Mouse (Mus musculus) brown adipose tissue, adult 24 weeks (tissue): ENCODE measurements around the gene Tjp1. TPM values are rescaled to one million over a fixed set of nuclear protein-coding genes. Genes with fewer than 3 reads are reported as not detected.

Source experiments
- H3K27ac ChIP-seq: fragments of 200-500 bp; replicated peaks from 2 replicates; pipeline ENCODE4 v1.5.1; 2012; ENCODE audit warnings: low read depth, mild to moderate bottlenecking, low read length
- H3K4me1 ChIP-seq: fragments of 200-500 bp; 2 replicates; pipeline ENCODE4 v1.6.1; 2012; ENCODE audit warnings: low read length, mixed read lengths; ENCODE audit not compliant: control insufficient read depth, insufficient read depth, insufficient read length
- H3K4me3 ChIP-seq: fragments of 200-500 bp; 2 replicates; pipeline ENCODE4 v1.5.1; 2012; ENCODE audit warnings: low read depth, mild to moderate bottlenecking, low read length, moderate library complexity; ENCODE audit not compliant: insufficient read depth
- polyA plus RNA-seq: library from polyadenylated mRNA; stranded (reverse); fragments of >200 nt; gene quantifications from 2 replicates; pipeline ENCODE4 v1.2.4, GENCODE M21; 2012; ENCODE audit not compliant: missing spikeins, insufficient read depth, insufficient read length

The Tjp1 gene
- polyA plus RNA-seq, 1 experiment = 19.3 TPM

DNA sequence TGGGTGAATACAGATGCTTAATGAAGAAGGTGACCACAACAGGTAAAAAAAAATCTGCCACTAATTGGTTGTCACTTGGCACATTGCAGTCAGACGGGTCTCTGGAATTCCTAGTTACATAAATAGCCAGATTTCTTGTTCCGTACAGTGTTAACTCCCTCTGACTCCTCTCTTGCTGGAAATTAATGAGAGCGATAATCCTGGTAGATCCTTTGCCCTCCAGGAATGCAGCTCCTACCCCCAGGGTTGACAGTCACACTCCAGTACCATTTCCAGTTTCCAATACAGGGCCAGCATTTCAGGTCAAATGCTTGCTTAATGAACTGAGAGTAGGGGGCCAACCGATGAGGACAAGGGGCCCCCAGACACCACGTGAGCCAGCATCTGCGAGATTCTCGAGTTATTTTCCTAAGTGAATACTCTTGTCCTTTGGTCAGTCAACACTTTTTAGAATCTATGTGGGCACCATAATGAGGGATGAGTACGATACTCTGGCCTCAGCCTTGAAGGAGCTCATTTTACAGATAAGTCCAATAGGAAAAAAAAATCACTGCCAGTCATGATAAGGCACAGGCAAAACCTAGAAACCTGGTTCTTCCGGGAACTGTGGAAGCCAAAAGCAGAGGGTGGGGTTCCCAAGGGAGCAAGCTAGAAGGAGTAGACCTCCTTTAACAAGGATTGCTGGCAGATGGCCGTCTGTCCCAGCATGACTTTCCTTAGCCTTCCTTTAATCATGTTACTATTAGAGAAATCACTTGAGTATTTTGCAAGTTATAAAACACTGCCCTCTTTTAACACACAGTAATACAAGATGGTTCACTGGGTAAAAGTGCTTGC, 24.9 kb downstream of the Tjp1 start:
- Histone ChIP-seq H3K4me1 (no peaks in the 10 kb centered on the region), H3K4me3 (no peak overlapping the region)

DNA sequence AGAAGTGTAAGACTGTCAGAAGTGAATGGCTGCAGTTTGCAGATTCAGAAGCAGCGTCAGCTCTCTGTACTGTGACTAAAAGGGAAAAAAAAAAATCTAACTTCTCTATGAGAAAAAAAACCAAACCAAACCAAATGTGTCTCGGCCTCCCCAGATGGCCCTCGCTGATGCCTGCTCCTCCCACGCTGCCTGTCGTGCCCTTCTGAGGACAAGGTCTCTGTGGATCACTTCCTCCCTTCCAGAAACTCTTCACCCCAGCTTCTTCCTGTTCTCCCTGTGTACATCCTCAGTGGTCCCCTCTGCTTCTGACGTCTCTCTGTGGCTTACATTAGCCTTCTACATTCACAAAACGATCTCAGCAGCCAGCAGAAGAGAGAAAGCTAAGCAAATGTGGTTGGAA, 26.8 kb downstream of the Tjp1 start:
- Histone ChIP-seq H3K4me3 (no peak overlapping the region), H3K27ac (no peak overlapping the region), H3K4me1 (no peaks in the 10 kb centered on the region)

More for the DNA sequence above, 24.9 kb downstream of the Tjp1 start:
- H3K27ac ChIP-seq = no peak overlapping the region

DNA sequence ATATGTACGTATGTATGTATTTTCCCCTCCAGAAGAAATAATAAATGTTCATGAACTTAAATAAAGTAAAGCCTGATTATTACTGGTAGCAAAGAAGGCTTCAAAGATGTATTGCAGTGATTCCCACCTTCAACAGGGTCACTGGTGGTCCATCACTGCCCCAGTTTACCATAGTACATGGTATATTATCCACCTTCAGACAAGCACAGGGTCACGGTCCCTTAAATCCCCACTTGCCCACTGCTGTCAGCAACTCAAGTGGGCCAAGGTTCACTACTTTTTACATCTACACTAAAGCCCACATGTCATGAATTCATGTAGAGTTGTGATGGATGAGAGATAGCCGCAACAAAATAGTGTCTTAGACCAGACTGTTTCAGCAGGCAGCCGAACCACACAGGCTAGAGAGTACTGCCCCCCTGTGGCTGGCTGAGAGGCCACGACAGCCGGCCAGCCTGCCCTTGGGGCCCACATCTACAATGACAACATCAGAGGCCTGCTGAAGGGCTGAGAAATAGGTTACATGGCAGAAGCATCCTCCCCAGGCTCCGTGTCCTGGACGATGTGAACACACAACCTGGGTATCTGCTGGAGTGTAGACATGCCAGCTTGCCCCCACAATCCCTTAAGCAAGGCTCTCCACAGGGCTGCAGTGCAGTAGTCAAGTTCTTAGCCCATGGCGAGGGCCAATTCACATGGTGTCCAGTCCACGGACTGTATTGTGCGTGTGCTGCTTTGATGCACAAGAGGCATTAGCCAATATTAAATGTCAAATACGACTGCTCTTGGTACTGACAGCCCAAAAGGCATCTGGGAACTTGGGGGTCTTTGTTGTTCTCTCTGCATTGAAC, 29.6 kb downstream of the Tjp1 start:
- Histone ChIP-seq H3K27ac (no peak overlapping the region), H3K4me1 (no peaks in the 10 kb centered on the region), H3K4me3 (no peak overlapping the region)

DNA sequence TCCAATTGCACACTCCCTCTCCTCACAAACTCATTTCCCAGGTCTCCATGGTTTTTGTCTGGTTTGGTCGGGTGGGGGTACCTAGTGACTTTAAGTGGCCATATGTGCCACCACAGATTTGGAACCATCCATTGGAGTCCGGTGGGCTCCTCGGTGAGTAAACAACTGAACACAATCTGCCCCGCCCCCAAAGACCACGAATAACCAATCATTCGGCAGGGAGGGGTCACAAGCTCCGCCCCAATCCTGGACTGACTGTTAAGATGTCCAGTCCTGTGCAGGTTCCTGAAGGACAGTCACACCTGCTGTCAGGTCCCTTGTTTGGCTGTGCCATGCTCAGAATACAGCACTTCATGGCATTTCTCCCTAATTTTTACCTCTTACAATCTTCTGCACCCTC, 37.1 kb downstream of the Tjp1 start:
- Histone ChIP-seq H3K4me3 (no peak overlapping the region), H3K4me1 (peaks cover 6% of the 10 kb centered on the region; the same call in 1 of the 2 replicates)

DNA sequence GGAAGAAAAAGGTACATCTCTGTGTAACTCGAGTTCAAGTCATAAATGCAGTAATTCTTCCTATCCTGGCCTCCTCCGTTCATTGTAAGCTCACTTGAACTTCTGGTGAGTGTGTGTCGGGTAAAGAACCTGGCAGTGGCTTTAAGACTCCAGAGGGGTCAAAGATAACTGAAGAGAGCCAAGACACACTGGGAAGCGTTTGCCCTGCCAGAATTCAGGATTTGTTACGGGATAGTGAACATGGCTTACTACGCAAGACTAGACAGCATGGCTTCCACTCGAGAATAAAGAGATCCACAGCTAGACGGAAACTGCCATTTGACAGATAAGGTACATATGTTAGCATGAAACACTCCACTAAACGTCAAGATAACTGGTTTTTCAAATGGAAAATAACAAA, 37.8 kb downstream of the Tjp1 start:
- Histone ChIP-seq H3K4me3 (no peak overlapping the region), H3K27ac (no peak overlapping the region), H3K4me1 (peaks cover 6% of the 10 kb centered on the region; the same call in 1 of the 2 replicates)

More for the DNA sequence above, 37.1 kb downstream of the Tjp1 start:
- no peak overlapping the region for H3K27ac ChIP-seq

DNA sequence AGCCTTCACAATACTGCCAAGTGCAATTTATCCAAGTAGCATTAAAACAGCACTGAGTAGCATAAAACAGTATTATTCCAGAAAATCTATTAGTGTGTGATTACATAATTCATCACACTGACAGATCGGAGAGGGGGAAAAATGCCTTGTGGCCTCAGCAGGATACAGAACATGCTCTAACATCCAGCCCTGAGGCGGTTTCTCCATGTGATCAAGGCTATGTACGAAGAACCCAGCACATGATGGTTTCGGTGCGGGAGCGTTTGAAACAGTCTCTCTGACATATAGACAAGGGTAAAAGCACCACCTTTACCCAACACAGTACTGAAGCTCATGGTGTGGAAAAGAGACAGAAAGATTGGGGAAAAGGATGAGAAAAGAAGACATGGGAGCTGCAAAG, 38.4 kb downstream of the Tjp1 start:
- Histone ChIP-seq H3K27ac (no peak overlapping the region), H3K4me1 (peaks cover 6% of the 10 kb centered on the region; the same call in 1 of the 2 replicates), H3K4me3 (no peak overlapping the region)

DNA sequence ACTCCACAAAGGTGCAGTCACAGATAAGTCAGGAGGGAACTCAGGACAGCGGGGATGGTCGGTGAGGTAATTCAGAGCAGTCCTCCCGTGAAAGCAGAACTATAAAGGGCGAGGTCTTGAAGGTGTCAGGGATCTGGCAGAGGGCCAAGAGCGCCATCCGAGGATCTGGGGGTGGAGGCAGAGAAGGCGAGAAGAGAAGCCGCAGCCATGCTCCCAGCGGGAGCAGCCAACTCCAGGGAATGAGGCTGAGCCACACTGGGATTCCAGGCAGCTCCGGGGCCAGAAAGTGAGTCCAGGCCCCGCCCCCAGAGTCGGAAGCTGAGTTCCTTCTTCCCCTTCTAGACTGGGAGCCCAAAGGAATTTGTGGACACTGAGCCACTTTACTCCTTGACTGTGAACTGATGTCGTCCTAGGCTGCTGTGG, 41.3 kb downstream of the Tjp1 start:
- Histone ChIP-seq H3K4me1 (peaks cover 6% of the 10 kb centered on the region; the same call in 1 of the 2 replicates), H3K27ac (no peak overlapping the region), H3K4me3 (peak overlapping the region; percentile 56)

DNA sequence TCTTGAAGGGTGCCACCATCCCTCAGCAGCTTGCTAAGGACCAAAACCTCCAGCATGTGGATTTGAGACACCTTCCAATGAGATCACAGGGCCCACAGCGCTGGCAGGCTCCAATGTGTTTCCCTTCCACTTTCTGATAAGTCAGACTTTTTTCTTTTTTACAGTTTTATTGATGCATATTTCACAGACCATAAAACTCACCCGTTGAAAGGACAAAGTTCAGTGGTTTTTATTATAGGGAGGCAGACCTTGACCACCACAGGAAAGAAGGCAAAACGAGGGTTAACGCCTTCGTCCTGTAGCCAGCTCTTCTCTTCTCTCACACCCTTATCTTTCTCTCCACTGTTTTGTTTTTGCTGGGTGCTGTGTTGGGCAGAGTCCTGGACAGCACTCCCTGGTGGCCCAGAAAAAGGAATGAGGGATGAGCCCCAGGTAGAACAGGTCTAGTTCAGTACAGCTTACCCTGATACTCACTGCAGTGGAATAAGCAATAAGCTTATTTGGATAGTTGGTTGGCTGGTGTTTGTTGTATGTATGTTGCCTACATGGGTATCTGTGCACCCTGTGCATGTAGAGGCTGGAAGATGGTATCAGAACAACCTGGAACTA, 43.3 kb downstream of the Tjp1 start:
- H3K4me3 ChIP-seq = no peak overlapping the region
- H3K4me1 ChIP-seq = peaks cover 6% of the 10 kb centered on the region; the same call in 1 of the 2 replicates
- no peak overlapping the region for H3K27ac ChIP-seq

DNA sequence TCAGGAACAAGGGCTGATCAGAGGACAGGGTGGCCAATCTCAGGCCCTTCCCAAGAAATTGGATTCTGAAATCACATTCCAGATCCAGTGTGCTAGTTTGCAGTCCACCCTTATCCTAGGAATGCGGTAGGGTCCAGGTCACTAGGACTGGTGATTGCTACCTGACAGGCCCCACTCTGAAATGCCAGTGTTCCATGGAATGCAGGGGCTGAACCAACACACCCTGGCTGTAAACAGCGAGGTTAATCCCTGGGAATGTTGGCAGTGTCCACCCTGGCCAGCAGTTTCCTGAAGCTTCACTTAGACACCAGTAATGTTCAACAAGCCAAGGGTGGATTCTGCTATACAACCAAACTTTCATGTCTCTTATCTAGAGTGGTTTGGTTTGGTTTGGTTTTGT, 45.4 kb downstream of the Tjp1 start:
- peaks cover 6% of the 10 kb centered on the region; the same call in 1 of the 2 replicates for H3K4me1 ChIP-seq
- H3K4me3 ChIP-seq = no peak overlapping the region
- no peak overlapping the region for H3K27ac ChIP-seq

DNA sequence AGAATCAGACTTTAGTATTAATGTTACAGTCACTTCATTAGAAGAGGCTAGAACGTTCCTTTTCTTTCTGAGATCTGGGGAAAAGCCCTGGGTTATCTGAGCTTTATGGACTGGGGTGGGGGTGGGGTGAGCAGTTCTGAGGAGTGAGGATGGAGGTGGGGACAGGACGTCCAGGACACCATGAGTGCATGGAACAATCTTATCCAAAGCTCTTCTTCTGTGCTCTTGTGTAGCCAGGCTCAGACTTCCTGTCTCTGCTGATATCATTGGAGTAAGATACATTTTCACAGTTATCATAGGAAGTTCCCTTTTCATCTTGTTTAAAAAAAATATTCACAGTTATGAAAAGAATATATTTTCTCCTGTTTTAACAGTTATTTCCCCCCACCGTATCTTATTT, 55.5 kb downstream of the Tjp1 start:
- no peak overlapping the region for H3K4me3 ChIP-seq
- no peak overlapping the region for H3K27ac ChIP-seq
- H3K4me1 ChIP-seq = peaks cover 14% of the 10 kb centered on the region

DNA sequence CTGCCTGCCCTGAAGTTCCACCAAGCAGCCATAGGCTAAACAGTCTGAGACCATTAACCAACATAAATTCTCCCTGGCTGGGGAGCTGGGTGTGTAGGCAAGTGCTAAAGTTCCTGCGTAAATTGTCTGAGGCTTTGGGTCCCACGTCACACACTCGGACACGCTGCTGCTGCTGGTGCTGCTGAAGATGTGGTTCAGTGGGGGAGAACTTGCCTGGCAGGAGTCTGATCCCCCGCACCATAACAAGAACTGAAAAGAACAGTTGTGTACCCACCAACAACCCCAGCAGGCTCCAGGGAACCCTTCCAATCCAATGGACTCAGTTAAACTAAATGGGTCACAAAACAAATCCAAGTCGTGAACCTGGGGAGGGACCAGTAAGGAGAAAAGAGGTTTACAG, 56.2 kb downstream of the Tjp1 start:
- H3K27ac ChIP-seq = no peak overlapping the region
- peaks cover 14% of the 10 kb centered on the region for H3K4me1 ChIP-seq
- no peak overlapping the region for H3K4me3 ChIP-seq

DNA sequence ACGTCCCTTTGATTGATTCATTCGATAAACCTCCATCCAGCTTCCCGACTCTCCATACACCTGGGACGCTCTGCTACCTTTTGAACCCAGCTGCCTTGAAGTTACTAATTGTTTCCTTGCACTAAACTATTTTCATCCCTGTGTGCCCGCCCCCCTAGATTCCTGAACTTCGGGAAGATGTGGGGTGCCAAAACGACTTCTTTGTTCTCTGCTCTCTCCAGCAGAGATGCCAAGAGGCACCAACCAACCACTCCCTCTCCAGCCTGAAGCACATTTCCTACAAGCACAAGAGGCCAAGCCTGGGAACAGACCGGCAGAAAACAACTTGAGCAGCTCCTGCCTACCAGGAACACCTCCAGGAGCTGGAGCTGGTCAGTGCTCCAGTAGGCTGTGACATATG, 57.4 kb downstream of the Tjp1 start:
- H3K4me3 ChIP-seq = no peak overlapping the region
- peak overlapping the region; percentile 14; the same call in 1 of the 2 replicates for H3K27ac ChIP-seq

DNA sequence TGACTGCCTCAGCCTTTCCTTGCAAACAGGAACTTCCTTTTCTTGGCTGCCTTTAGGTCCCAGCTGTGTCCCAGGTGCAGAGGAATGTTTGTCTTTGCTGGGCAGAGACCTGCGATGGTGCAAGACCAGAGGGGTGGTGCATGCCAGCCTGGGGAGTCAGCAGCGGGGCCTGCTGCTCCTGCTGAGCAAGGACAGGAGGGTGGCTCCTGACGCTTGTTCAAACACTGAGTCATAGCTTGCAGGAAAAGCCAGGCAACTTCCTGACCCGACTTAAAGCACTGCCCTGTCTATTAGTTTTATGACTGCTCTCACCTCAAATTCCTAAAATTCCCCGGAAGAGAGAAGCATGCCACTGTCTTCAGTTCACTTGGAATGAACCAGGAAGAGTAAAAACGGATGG, 57.9 kb downstream of the Tjp1 start:
- Histone ChIP-seq H3K27ac (0 out of 2 replicates have a peak overlapping the region, but pooled peaks have one; percentile 14), H3K4me1 (peaks cover 14% of the 10 kb centered on the region), H3K4me3 (no peak overlapping the region)

More for the DNA sequence above, 57.4 kb downstream of the Tjp1 start:
- H3K4me1 ChIP-seq = peaks cover 14% of the 10 kb centered on the region

DNA sequence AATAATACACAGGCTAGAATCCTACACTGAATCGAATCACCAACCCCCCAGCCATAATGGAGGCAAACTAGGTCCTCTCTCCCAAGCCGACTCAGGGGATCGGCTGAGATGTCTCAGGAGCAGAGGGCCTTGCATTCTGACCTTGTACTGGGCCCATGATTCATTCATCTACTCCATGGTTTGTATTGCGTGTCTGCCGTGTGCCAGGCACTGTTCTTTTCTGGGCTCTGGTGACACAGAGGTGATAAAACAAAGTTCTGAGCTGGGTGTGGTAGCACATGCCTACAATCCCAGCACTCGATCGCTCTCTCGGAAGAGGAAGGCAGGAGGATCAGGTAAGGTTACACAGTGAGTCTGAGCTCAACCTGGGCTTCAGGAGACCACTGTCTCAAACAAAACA, 59.4 kb downstream of the Tjp1 start:
- peaks cover 17% of the 10 kb centered on the region for H3K4me1 ChIP-seq
- no peak overlapping the region for H3K4me3 ChIP-seq
- no peak overlapping the region; the same call in 1 of the 2 replicates for H3K27ac ChIP-seq
